30 mouse cellular contexts compared by ENCODE assay signal in the genomic region with DNA sequence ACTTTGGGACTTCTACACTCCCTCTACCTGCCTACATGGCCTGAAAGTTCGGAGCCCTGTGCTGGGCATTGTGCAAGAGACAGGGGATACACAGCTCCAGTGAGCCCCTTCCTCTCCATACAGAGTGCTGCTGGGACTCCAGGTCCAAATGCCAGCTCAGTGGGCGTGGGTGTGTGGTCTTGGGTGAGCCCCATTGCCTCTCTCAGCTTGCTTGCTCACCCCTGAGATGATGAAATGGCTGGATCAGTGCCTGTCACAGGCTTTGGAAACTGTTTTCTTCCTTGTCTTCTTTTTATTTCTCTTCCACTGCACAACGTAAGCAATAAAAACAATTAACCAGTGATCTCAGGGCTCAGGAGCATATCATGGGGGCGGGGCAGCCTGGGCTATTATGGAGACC. TPM values are rescaled to one million over a fixed set of nuclear protein-coding genes. Genes with fewer than 3 reads are reported as not detected.
DNase-seq lines count a peak whose midpoint lies in the region; ATAC-seq and TF ChIP-seq lines count a peak whose summit lies in the region.
"Had no signal": no experiment of that assay in that cellular context is flagged by ENCODE, and none has a peak within 500 bp of the region (broad histone marks: within the 10 kb centered on the region; RNA-seq: fewer than 3 reads in every experiment).

No protein-coding gene starts in this region.

- no peak for TF ChIP-seq CTCF in liver, adult 2 months (IDR thresholded peaks at IDR 0.05; ENCODE audit: low read depth, low read length)

- H3K79me2 ChIP-seq in liver, adult 2 months (ENCODE audit: control insufficient read depth, insufficient read depth, low read length), result no peaks in the 10 kb centered on the region

- no peaks in the 10 kb centered on the region for H3K36me3 ChIP-seq in liver, adult 2 months (ENCODE audit: control insufficient read depth, insufficient read depth, low read length)
- H3K36me3 ChIP-seq in liver, embryonic 11.5 days (ENCODE audit: control insufficient read depth, insufficient read depth, low read length), result no peaks in the 10 kb centered on the region
- H3K36me3 ChIP-seq in intestine, embryonic 15.5 days, result no peaks in the 10 kb centered on the region
- H3K36me3 ChIP-seq: embryonic facial prominence, embryonic 15.5 days; forebrain, embryonic 12.5 days; G1E; heart, embryonic 13.5 days had no signal

- peaks cover 11% of the 10 kb centered on the region; the same call in 1 of the 2 replicates for H3K4me1 ChIP-seq in liver, adult 2 months (ENCODE audit: control insufficient read depth, insufficient read depth, low read length)
- H3K4me1 ChIP-seq in liver, embryonic 11.5 days (replicated peaks; ENCODE audit: control insufficient read depth, insufficient read depth, low read length), result peaks cover 17% of the 10 kb centered on the region
- peaks cover 34% of the 10 kb centered on the region for H3K4me1 ChIP-seq in intestine, embryonic 15.5 days (replicated peaks)

- no peak overlapping the region for H3K4me3 ChIP-seq in liver, adult 2 months (ENCODE audit: insufficient read depth, low read depth, low read length)
- no peak overlapping the region for H3K4me3 ChIP-seq in liver, embryonic 11.5 days (ENCODE audit: low read depth, low read length)
- H3K4me3 ChIP-seq in intestine, embryonic 15.5 days (replicated peaks), result no peak overlapping the region
- H3K4me3 ChIP-seq: embryonic facial prominence, embryonic 15.5 days; erythroblast, embryonic 14.5 days; forebrain, embryonic 12.5 days; heart, embryonic 13.5 days had no signal

- H3K4me2 ChIP-seq in liver, embryonic 11.5 days, result no peak overlapping the region
- H3K4me2 ChIP-seq in intestine, embryonic 15.5 days (replicated peaks), result no peak overlapping the region
- H3K4me2 ChIP-seq: embryonic facial prominence, embryonic 15.5 days; forebrain, embryonic 12.5 days; heart, embryonic 13.5 days had no signal

- H3K9me3 ChIP-seq in liver, embryonic 11.5 days (ENCODE audit: control insufficient read depth, low read length), result no peaks in the 10 kb centered on the region
- H3K9me3 ChIP-seq in intestine, embryonic 15.5 days, result no peaks in the 10 kb centered on the region
- H3K9me3 ChIP-seq: embryonic facial prominence, embryonic 15.5 days; forebrain, embryonic 12.5 days; G1E; heart, embryonic 13.5 days had no signal

- peak; percentile 40 for DNase-seq in liver, adult 2 months (ENCODE audit: extremely low read depth, low read depth, low spot score)
- DNase-seq in liver, embryonic 11.5 days (ENCODE audit: low spot score), result no peak
- DNase-seq in 3T3-L1 (ENCODE audit: low read depth, low spot score) (peak; percentile 47), NIH3T3 (ENCODE audit: low read depth) (peak; percentile 57)
- DNase-seq in embryo, embryonic 10 days (ENCODE audit: low spot score), result no peak
- no peak for DNase-seq in kidney, adult 11 months
- no peak for DNase-seq in kidney, adult 9 months
- DNase-seq: B cell, adult 2 months; cerebellum, adult 2 months; embryo, embryonic 11 days; gastrocnemius, postnatal 10 days; heart, postnatal 36 days had no signal

- WGBS in liver, adult 2 months, result 44% methylated on average over 4 of the region's 4 CpGs
- whole genome bisulfite sequencing in liver, embryonic 11.5 days, result 75% methylated on average over 4 of the region's 4 CpGs
- WGBS in intestine, embryonic 15.5 days, result 60% methylated on average over 4 of the region's 4 CpGs

- no peak for ATAC-seq in liver, embryonic 11.5 days (replicated peaks; ENCODE audit: low FRiP score)
- ATAC-seq in intestine, embryonic 15.5 days, result 0 out of 2 replicates have a peak, but pooled peaks have one; percentile 18
- ATAC-seq: CD4-positive, CD25-positive, alpha-beta regulatory T cell, adult 4 months; forebrain, embryonic 16.5 days; hindbrain, embryonic 16.5 days; inflammation-experienced regulatory T-cells, adult 6 months had no signal

- no peak overlapping the region for H3K9ac ChIP-seq in liver, adult 2 months (ENCODE audit: low read depth, low read length)
- H3K9ac ChIP-seq in liver, embryonic 11.5 days (ENCODE audit: low read depth, low read length), result no peak overlapping the region
- no peak overlapping the region for H3K9ac ChIP-seq in intestine, embryonic 15.5 days
- H3K9ac ChIP-seq: embryonic facial prominence, embryonic 15.5 days; forebrain, embryonic 12.5 days; heart, embryonic 13.5 days had no signal

- no peak overlapping the region for H3K27ac ChIP-seq in liver, adult 2 months (replicated peaks; ENCODE audit: insufficient read depth, low read depth, low read length)
- no peak overlapping the region for H3K27ac ChIP-seq in liver, embryonic 11.5 days (ENCODE audit: low read depth, low read length)
- 0 out of 2 replicates have a peak overlapping the region, but pooled peaks have one; percentile 8 for H3K27ac ChIP-seq in intestine, embryonic 15.5 days
- H3K27ac ChIP-seq: embryonic facial prominence, embryonic 15.5 days; forebrain, embryonic 12.5 days; heart, embryonic 13.5 days had no signal

- TF ChIP-seq POLR2A in liver, adult 2 months (IDR thresholded peaks at IDR 0.05; ENCODE audit: extremely low read depth, insufficient read depth, low read length), result no peak

- H3K27me3 ChIP-seq in liver, adult 2 months (ENCODE audit: control insufficient read depth, insufficient read depth, low read length), result no peaks in the 10 kb centered on the region
- H3K27me3 ChIP-seq in liver, embryonic 11.5 days (replicated peaks; ENCODE audit: control insufficient read depth, insufficient read depth, low read length), result peaks cover 9% of the 10 kb centered on the region
- H3K27me3 ChIP-seq in intestine, embryonic 15.5 days (replicated peaks), result no peaks in the 10 kb centered on the region
- H3K27me3 ChIP-seq: forebrain, embryonic 12.5 days; heart, embryonic 13.5 days had no signal

RNA-seq across cellular contexts. Expression of gene 1700017B05Rik, which starts 20.9 kb away (rescaled TPM):
- total RNA-seq in liver, adult 2 months (2014; rRNA removed), result 1.7 and 4.4 TPM in 2 replicates
- polyA plus RNA-seq in liver, adult 2 months (2012; rRNA removed), result 4.9 and 6.3 TPM in 2 replicates
- 27.0 and 29.5 TPM in 2 replicates for polyA plus RNA-seq in liver, embryonic 11.5 days (2014; fragmentation: Nextera tagmentation; extraction: Ambion mirVana)
- polyA plus RNA-seq in intestine, embryonic 15.5 days (2015; fragmentation: Nextera tagmentation; extraction: Ambion mirVana), result 27.7 and 29.6 TPM in 2 replicates

RNA-seq across cellular contexts. Expression of gene Trcg1, which starts 47.0 kb away (rescaled TPM):
- total RNA-seq in liver, adult 2 months (2014; rRNA removed), result not detected in 2 replicates
- polyA plus RNA-seq in liver, adult 2 months (2012; rRNA removed), result not detected in 2 replicates
- not detected in 2 replicates for polyA plus RNA-seq in liver, embryonic 11.5 days (2014; fragmentation: Nextera tagmentation; extraction: Ambion mirVana)
- not detected in 2 replicates for polyA plus RNA-seq in intestine, embryonic 15.5 days (2015; fragmentation: Nextera tagmentation; extraction: Ambion mirVana)
- total RNA-seq: adrenal gland, adult 18-20 months; adrenal gland, postnatal 36 days; gastrocnemius, postnatal 10 days; granulocyte monocyte progenitor cell, adult 5-6 weeks; heart, adult 8-10 months; heart, postnatal 36 days had no signal
- polyA plus RNA-seq: CD4-positive, CD25-positive, alpha-beta regulatory T cell, adult 4 months; cerebellum, adult 2 months; embryonic facial prominence, embryonic 11.5 days; embryonic facial prominence, embryonic 15.5 days; erythroblast, embryonic 14.5 days; forebrain, embryonic 12.5 days; forebrain, embryonic 16.5 days; frontal cortex, adult 2 months; G1E; heart, postnatal 0 days; hindbrain, embryonic 11.5 days; inflammation-experienced regulatory T-cells, adult 6 months had no signal

Comparison
In these comparisons a context has a peak if more than half of its experiments do, and no peak if none do; other contexts are left out.
1. DNase-seq: peak in liver, adult 2 months (single experiment), 3T3-L1 (single experiment) and NIH3T3 (single experiment); none in liver, embryonic 11.5 days (single experiment), embryo, embryonic 10 days (single experiment), kidney, adult 11 months (single experiment) and kidney, adult 9 months (single experiment).